In genomic region chr4:116483476-116483875, GRCm38 (mm10) we compare ENCODE assay signal across 9 mouse cellular contexts. TPM values are rescaled to one million over a fixed set of nuclear protein-coding genes. Genes with fewer than 3 reads are reported as not detected.
A peak's percentile ranks its signal among the peaks of the same experiment; 100 is the strongest.
DNase-seq lines count a peak whose midpoint lies in the region; ATAC-seq lines count a peak whose summit lies in the region.
"Had no signal": no experiment of that assay in that cellular context is flagged by ENCODE, and none has a peak within 500 bp of the region (broad histone marks: within the 10 kb centered on the region; RNA-seq: fewer than 3 reads in every experiment).

No protein-coding gene starts in this region.

- ATAC-seq in liver, embryonic 12.5 days, result no peak
- peak; percentile 70; the same call in 1 of the 2 replicates for ATAC-seq in embryonic facial prominence, embryonic 15.5 days (ENCODE audit: insufficient number of reproducible peaks, low FRiP score, low TSS enrichment, low read depth)
- peak; percentile 78 for ATAC-seq in megakaryocyte progenitor cell, adult 5-6 weeks (replicated peaks; ENCODE audit: poor library complexity)

- no peak overlapping the region for H3K4me2 ChIP-seq in liver, embryonic 12.5 days
- H3K4me2 ChIP-seq in embryonic facial prominence, embryonic 15.5 days (replicated peaks), result no peak overlapping the region
- H3K4me2 ChIP-seq: lung, embryonic 15.5 days; stomach, embryonic 15.5 days had no signal

- WGBS in liver, embryonic 12.5 days (ENCODE audit: insufficient replicate concordance), result 5% methylated on average over 2 of the region's 2 CpGs
- 20% methylated on average over 2 of the region's 2 CpGs for WGBS in embryonic facial prominence, embryonic 15.5 days

- H3K9ac ChIP-seq in liver, embryonic 12.5 days, result no peak overlapping the region
- H3K9ac ChIP-seq in embryonic facial prominence, embryonic 15.5 days, result no peak overlapping the region
- H3K9ac ChIP-seq: lung, embryonic 15.5 days; stomach, embryonic 15.5 days had no signal

- DNase-seq in liver, result peak; percentile 17
- peak; percentile 28 for DNase-seq in adipocyte (ENCODE audit: low spot score)
- DNase-seq in left cerebral cortex, adult 11 months (ENCODE audit: low spot score), result no peak
- no peak for DNase-seq in thymus, postnatal 14 days

- peaks cover 34% of the 10 kb centered on the region for H3K4me1 ChIP-seq in liver, embryonic 12.5 days
- peaks cover 4% of the 10 kb centered on the region; the same call in 1 of the 2 replicates for H3K4me1 ChIP-seq in embryonic facial prominence, embryonic 15.5 days
- H3K4me1 ChIP-seq: lung, embryonic 15.5 days; stomach, embryonic 15.5 days had no signal

- no peaks in the 10 kb centered on the region for H3K9me3 ChIP-seq in liver, embryonic 12.5 days (replicated peaks)
- no peaks in the 10 kb centered on the region for H3K9me3 ChIP-seq in embryonic facial prominence, embryonic 15.5 days (replicated peaks)
- H3K9me3 ChIP-seq: lung, embryonic 15.5 days; stomach, embryonic 15.5 days had no signal

- H3K27me3 ChIP-seq in liver, embryonic 12.5 days (replicated peaks), result peaks cover 5% of the 10 kb centered on the region; the same call in 1 of the 2 replicates
- no peaks in the 10 kb centered on the region for H3K27me3 ChIP-seq in embryonic facial prominence, embryonic 15.5 days
- H3K27me3 ChIP-seq: lung, embryonic 15.5 days; stomach, embryonic 15.5 days had no signal

- H3K36me3 ChIP-seq in liver, embryonic 12.5 days, result no peaks in the 10 kb centered on the region
- H3K36me3 ChIP-seq in embryonic facial prominence, embryonic 15.5 days, result no peaks in the 10 kb centered on the region
- H3K36me3 ChIP-seq: lung, embryonic 15.5 days; stomach, embryonic 15.5 days had no signal

- H3K27ac ChIP-seq in liver, embryonic 12.5 days, result no peak overlapping the region
- H3K27ac ChIP-seq in embryonic facial prominence, embryonic 15.5 days (replicated peaks), result no peak overlapping the region
- H3K27ac ChIP-seq: lung, embryonic 15.5 days; stomach, embryonic 15.5 days had no signal

- H3K4me3 ChIP-seq in liver, embryonic 12.5 days, result no peak overlapping the region
- H3K4me3 ChIP-seq in embryonic facial prominence, embryonic 15.5 days (replicated peaks), result no peak overlapping the region
- H3K4me3 ChIP-seq: lung, embryonic 15.5 days; stomach, embryonic 15.5 days had no signal

RNA-seq across cellular contexts. Expression of gene Mast2, which starts 19.5 kb away (rescaled TPM):
- polyA plus RNA-seq in liver, embryonic 12.5 days (2016; fragmentation: Nextera tagmentation; extraction: Ambion mirVana), result 13.9 and 14.2 TPM in 2 replicates
- 16.1 and 17.9 TPM in 2 replicates for polyA plus RNA-seq in embryonic facial prominence, embryonic 15.5 days (2015; fragmentation: Nextera tagmentation; extraction: Ambion mirVana)
- 15.2 and 19.6 TPM in 2 replicates for total RNA-seq in megakaryocyte progenitor cell, adult 5-6 weeks (2015)
- 6.4 and 13.6 TPM in 2 replicates for total RNA-seq in megakaryocyte progenitor cell, adult 5-6 weeks (2017)

RNA-seq across cellular contexts. Expression of gene Ipp, which starts 23.9 kb away (rescaled TPM):
- polyA plus RNA-seq in liver, embryonic 12.5 days (2016; fragmentation: Nextera tagmentation; extraction: Ambion mirVana), result 17.8 and 18.0 TPM in 2 replicates
- 12.2 and 12.3 TPM in 2 replicates for polyA plus RNA-seq in embryonic facial prominence, embryonic 15.5 days (2015; fragmentation: Nextera tagmentation; extraction: Ambion mirVana)
- 8.7 and 8.8 TPM in 2 replicates for total RNA-seq in megakaryocyte progenitor cell, adult 5-6 weeks (2015)
- total RNA-seq in megakaryocyte progenitor cell, adult 5-6 weeks (2017), result 8.5 and 16.3 TPM in 2 replicates

Comparison
In these comparisons a context has a peak if more than half of its experiments do, and no peak if none do; other contexts are left out.
1. DNase-seq: peak in liver (single experiment) and adipocyte (single experiment); none in left cerebral cortex, adult 11 months (single experiment) and thymus, postnatal 14 days (single experiment).